Mouse (Mus musculus) c-Kit-positive CD71-positive TER-119-positive erythroid progenitor cells, embryonic 14.5 days (primary cell): ENCODE data around the gene Nyap1.

Experiments used
- DNase-seq: peaks from one replicate; pipeline ENCODE4 v3.0.0-alpha.2; 2013; ENCODE audit warnings: low spot score

Nyap1 gene

GRCm38 (mm10) chr5:137691881-137692280 is 49.5 kb downstream of the Nyap1 start:
- DNase-seq: no peak

GRCm38 (mm10) chr5:137690531-137690930 is 50.9 kb downstream of the Nyap1 start:
- no peak for DNase-seq

DNA sequence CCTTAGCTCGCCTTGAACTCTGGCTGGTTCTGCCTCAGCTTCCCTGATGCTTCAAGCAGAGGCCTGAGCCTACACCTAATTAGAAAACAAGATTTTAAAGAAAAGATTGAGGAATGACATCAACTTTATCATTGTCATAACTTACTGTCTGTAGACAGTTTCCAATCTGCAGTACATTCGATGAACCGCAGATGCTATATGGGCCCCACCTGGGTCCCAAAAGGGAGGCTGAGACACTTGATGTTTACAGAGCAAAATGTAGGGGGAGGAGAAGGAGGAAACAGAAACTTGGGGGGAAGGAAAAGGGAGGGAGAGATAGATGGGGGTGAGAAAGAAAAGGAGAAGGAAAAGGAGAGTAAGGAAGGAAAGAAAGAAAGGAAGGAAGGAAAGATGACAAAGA is 51.4 kb downstream of the Nyap1 start:
- DNase-seq: no peak

GRCm38 (mm10) chr5:137686127-137686790 is 55.1 kb downstream of the Nyap1 start:
- peak; percentile 94 for DNase-seq

DNA sequence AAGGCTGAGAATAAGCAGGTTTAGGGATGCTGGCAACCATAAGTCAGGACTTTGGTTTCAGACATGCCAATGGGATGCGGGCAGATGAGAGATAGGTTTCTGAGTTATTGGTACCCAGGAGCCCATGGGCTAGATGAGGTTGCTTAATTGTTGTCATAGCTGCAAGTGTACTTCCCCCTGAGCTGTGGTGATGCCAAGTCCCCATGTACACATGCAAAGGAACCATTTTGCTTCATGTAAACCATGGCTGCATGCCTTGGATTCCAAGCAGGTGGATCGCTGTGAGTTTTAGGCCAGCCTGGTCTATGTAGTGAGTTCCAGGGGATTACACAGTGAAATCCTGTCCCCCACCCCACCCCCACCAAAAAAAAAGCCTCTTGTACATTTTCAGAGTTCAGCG is 55.8 kb downstream of the Nyap1 start:
- DNase-seq: peak; percentile 47

DNA sequence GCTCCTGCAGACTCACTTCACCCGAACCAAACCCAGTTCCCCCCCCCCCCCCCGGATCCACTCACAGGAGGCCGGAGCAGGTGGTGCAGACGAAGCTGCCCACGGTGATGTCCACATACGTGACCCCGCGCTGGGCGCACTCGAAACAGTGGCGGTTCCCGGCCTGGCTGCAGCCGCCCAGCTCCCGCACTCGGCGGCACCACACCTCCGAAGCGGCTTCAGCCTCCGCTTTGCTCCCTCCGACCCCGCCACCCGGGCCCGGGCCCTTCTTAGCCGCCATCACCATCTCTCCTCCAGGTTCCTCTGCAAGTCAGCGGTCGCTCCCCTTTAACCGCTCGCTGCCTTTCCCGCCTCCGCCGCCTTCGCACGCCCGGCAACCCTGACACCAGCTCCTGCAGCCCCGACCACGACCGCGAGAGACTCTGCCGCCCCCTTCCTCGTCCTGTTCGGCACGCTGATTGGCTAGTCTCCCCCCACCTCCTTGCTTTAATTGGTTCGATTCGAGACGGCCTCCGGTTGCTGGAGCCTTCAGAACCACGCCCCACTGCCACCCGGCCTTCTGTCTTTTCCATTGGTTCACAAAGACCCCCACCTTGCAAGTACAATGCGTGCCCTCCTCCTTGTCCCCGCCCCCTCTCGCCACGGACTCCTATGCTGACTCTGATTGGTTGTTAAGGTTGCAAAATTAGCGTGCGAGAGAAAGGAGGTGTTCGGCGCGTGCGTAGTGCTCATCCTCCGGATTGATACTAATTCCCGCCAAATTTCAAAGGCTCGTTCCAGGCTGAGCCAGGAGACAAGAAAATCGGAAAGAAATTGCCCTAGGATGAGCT is 56.9 kb downstream of the Nyap1 start, which contains the start of gene Agfg2:
Gene Agfg2, minus strand, starts transcription at position 433 of the 830 bp plus-strand sequence.
- peak; percentile 99 for DNase-seq

DNA sequence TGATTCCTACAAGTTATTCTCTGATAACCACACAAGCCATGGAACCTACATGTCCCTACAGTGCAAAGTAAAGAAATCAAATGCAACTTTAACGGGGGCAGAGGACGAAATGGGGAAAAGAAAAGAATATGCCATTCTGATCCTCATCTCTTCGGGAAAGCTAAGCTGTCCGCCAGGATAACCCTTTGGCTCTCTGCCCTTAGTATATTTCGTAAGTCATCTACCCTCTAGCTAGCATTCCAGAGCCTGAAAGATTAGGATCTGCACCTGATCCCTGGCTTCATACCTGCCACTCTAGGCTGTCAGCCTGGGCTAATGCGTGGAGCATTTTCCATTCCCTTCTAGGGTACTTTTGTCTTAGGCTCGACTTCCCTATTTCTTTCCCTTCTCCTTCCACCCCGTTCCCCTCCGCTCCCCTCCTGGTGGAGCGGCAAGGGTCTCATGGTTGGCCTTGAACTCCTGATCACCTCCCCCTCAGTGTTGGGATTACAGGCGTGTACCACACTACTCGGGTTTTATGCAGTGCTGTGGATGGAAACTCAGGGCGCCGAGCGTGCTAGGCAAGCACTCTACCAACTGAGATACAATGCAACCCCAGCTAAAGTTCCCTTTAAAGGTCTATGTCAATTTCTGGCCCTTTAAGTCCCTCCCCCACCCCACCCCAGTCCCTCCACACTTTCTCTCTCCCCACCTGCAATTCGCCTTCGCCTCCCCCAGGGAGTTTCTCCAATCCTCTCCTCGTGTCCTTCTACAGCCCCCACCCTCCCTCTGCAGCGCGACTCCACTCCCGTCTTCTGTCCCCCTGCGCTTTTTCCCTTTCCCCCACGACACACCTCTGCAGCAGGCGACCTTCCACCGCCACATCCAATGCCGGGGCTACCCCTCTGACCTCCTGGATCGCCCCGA is 57.8 kb downstream of the Nyap1 start:
- DNase-seq: no peak

DNA sequence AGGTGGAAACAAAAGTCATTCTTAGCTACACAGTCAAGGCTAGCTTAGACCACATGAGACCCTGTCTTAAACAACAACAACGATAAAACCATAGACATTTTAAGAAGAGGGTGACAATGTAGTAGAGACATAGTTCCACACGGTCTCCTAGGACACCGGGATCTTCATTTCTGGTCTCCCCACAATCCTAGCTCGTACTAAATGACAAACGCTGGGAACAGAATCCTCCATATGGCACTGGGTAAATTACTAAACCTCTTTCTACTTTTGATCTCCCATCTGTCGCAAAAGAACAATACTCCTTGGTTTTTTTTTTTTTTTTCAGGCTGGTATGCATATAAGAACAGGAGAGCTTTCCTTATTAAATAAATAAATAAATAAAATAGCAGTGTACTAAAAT is 58.9 kb downstream of the Nyap1 start:
- no peak for DNase-seq
